Mouse (Mus musculus): ENCODE results near the gene Fam217a. TPM values are rescaled to one million over a fixed set of nuclear protein-coding genes. Genes with fewer than 3 reads are reported as not detected.
"Not testable (repeated sequence)": the region's sequence is repeated elsewhere in the genome, so short reads cannot be mapped to it uniquely, and the experiment has no call there.

The Fam217a gene
- polyA plus RNA-seq, 1 experiment from 2014 or later = 1.0 TPM

GRCm38 (mm10) chr13:34873801-34874681 lies 50.1 kb downstream of the Fam217a start:
- H3K27me3 ChIP-seq = no peaks in the 10 kb centered on the region
- H3K4me2 ChIP-seq = peak overlapping the region; percentile 83
- no peaks in the 10 kb centered on the region; the same call in 1 of the 2 replicates for H3K36me3 ChIP-seq
- peak overlapping the region; percentile 99 for H3K27ac ChIP-seq
- H3K9ac ChIP-seq (replicated peaks) = peak overlapping the region; percentile 58
- peaks cover 20% of the 10 kb centered on the region for H3K4me1 ChIP-seq (replicated peaks)
- no peaks in the 10 kb centered on the region for H3K9me3 ChIP-seq
- peak; percentile 95 for ATAC-seq (ENCODE audit: insufficient number of reproducible peaks, insufficient read depth, low FRiP score, low TSS enrichment, low read depth)
- 2% methylated on average over 45 of the region's 45 CpGs for WGBS
- H3K4me3 ChIP-seq (replicated peaks) = peak overlapping the region; percentile 97

DNA sequence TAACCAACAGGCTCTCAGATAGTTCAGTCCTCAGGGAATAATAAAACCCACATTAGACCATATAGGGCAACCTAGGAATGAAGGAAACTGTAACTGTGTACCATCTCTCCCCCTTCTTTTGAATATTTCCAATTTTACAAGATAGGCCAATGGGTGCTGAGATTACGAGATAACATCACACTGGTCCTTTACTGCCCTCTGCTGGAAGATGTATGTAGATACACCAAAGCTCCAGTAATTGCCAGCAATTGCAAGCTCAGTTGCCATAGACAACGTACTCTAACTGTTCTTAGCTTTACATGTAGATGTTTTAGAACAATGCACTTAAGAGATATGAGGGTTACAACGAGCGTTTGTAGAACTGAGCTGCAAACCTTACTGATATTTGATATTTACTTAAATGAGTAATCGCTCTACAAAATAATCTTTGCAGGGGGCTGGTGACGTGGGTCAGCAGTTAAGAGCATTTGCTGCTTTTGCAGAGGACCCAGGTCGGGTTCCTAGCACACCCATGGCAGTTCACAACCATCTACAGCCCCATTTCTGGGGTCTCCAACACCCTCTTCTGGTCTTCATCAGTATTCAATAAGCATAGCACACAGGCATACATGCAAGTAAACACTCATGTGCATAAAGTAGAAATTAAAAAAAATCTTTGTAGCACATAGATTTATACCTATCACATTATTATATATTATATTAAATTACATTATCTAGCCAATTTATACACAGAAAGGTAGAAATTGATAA lies 59.5 kb downstream of the Fam217a start:
- Histone ChIP-seq H3K4me1 (replicated peaks) (no peaks in the 10 kb centered on the region), H3K27ac (no peak overlapping the region), H3K9ac (replicated peaks) (no peak overlapping the region), H3K27me3 (no peaks in the 10 kb centered on the region), H3K4me2 (no peak overlapping the region), H3K9me3 (no peaks in the 10 kb centered on the region), H3K36me3 (no peaks in the 10 kb centered on the region), H3K4me3 (replicated peaks) (no peak overlapping the region)
- 45% methylated on average over 7 of the region's 7 CpGs for WGBS
- ATAC-seq (ENCODE audit: insufficient number of reproducible peaks, insufficient read depth, low FRiP score, low TSS enrichment, low read depth) = no peak

- H3K4me3 ChIP-seq (replicated peaks); H3K4me2 ChIP-seq; H3K4me1 ChIP-seq (replicated peaks); H3K9ac ChIP-seq (replicated peaks); ATAC-seq (ENCODE audit: insufficient number of reproducible peaks, insufficient read depth, low FRiP score, low TSS enrichment, low read depth); H3K9me3 ChIP-seq; H3K27ac ChIP-seq; H3K36me3 ChIP-seq; H3K27me3 ChIP-seq: not testable (repeated sequence)
- whole genome bisulfite sequencing = 36% methylated on average over 6 of the region's 8 CpGs
Measured at GRCm38 (mm10) chr13:34861166-34861565, 62.9 kb downstream of the Fam217a start.

Other genes with a start within 250 kb of the Fam217a start
- gene Fam50b, start 189.5 kb downstream of the Fam217a start, polyA plus RNA-seq (2016; fragmentation: Nextera tagmentation; extraction: Ambion mirVana) = not detected in 2 replicates
- 95.0 and 98.6 TPM in 2 replicates for gene Prpf4b, start 49.0 kb downstream of the Fam217a start, polyA plus RNA-seq (2016; fragmentation: Nextera tagmentation; extraction: Ambion mirVana)
- not detected in 2 replicates for gene 4933417A18Rik, start 99 bp upstream of the Fam217a start, polyA plus RNA-seq (2016; fragmentation: Nextera tagmentation; extraction: Ambion mirVana)
- gene Eci3, start 39.5 kb upstream of the Fam217a start, polyA plus RNA-seq (2016; fragmentation: Nextera tagmentation; extraction: Ambion mirVana) = 0.22 and 0.73 TPM in 2 replicates
- gene Eci2, start 102.8 kb upstream of the Fam217a start, polyA plus RNA-seq (2016; fragmentation: Nextera tagmentation; extraction: Ambion mirVana) = 134 and 140 TPM in 2 replicates